Mouse (Mus musculus) small intestine, adult 2 months (tissue): ENCODE data around the gene Gm28048. TPM values are rescaled to one million over a fixed set of nuclear protein-coding genes. Genes with fewer than 3 reads are reported as not detected.

Experiments used
- H3K27ac ChIP-seq: fragments of 200-500 bp; 2 replicates; pipeline ENCODE4 v1.5.1; 2012; ENCODE audit warnings: low read depth, low read length, control low read depth, inconsistent platforms; ENCODE audit not compliant: insufficient read depth
- H3K27me3 ChIP-seq: fragments of 200-500 bp; 2 replicates; pipeline ENCODE4 v1.6.1; 2012; ENCODE audit warnings: mild to moderate bottlenecking, moderate library complexity, low read length, inconsistent platforms; ENCODE audit not compliant: control insufficient read depth, insufficient read depth
- H3K36me3 ChIP-seq: fragments of 200-500 bp; 2 replicates; pipeline ENCODE4 v1.6.1; 2012; ENCODE audit warnings: mild to moderate bottlenecking, low read length, control low read depth, inconsistent platforms; ENCODE audit not compliant: control insufficient read depth, insufficient read depth
- H3K4me1 ChIP-seq: fragments of 200-500 bp; 2 replicates; pipeline ENCODE4 v1.6.1; 2012; ENCODE audit warnings: low read length, inconsistent platforms, mixed read lengths; ENCODE audit not compliant: control insufficient read depth, insufficient read depth, insufficient read length
- H3K4me3 ChIP-seq: fragments of 200-500 bp; 2 replicates; pipeline ENCODE4 v1.5.1; 2012; ENCODE audit warnings: low read depth, mild to moderate bottlenecking, control low read depth, inconsistent platforms, low read length, moderate library complexity
- CTCF ChIP-seq: fragments of 200-500 bp; IDR thresholded peaks from 2 replicates; pipeline ENCODE4 v1.5.1; 2012; ENCODE audit warnings: low read depth, mild to moderate bottlenecking, control low read depth, inconsistent platforms, low read length, moderate library complexity, mixed read lengths; ENCODE audit not compliant: insufficient replicate concordance, insufficient read length; ENCODE audit errors: extremely low read depth
- POLR2A ChIP-seq: fragments of 200-500 bp; IDR thresholded peaks from 2 replicates; pipeline ENCODE4 v1.6.1; 2012; ENCODE audit warnings: low read depth, mild to moderate bottlenecking, control low read depth, inconsistent platforms, low read length, moderate library complexity
- WGBS: fragments of 180-500 bp; shearing (Covaris S2); methylation state at CpG from one replicate; pipeline ENCODE4 v1.1.7; 2018; 5-methylcytosine and 5-hydroxymethylcytosine counted together
- polyA plus RNA-seq: library from polyadenylated mRNA; depleted of rRNA; stranded (reverse); fragments of >200 nt; gene quantifications from 2 replicates; pipeline ENCODE4 v1.2.3, GENCODE M21; 2012

Gene Gm28048
- polyA plus RNA-seq, 1 experiment, result not detected

DNA sequence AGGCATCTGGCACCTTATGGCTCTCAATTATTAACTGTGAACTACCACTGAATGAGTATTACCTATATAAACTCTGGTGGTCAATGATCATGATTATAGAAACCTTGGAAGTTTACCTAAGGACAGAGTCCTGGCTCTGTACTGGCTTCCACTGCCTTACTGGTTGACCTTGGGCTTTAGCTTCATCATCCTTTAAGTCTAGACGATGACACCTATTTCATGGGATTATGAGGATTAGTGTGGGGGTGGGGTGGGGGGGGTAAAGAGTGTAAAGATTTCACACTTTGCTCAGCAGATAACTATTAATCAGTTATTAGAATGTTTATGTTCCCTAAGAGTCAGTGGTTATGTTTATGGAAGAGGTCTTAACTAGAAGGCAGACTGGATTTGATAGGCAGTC is 7.9 kb upstream of the Gm28048 start:
- no peaks in the 10 kb centered on the region; the same call in 1 of the 2 replicates for H3K4me1 ChIP-seq
- H3K27ac ChIP-seq, result no peak overlapping the region; the same call in 1 of the 2 replicates
- peaks cover 9% of the 10 kb centered on the region for H3K36me3 ChIP-seq
- 16% methylated on average over 1 of the region's 1 CpGs for WGBS
- no peaks in the 10 kb centered on the region for H3K27me3 ChIP-seq
- TF ChIP-seq POLR2A, result no peak
- no peak for TF ChIP-seq CTCF
- H3K4me3 ChIP-seq, result no peak overlapping the region

DNA sequence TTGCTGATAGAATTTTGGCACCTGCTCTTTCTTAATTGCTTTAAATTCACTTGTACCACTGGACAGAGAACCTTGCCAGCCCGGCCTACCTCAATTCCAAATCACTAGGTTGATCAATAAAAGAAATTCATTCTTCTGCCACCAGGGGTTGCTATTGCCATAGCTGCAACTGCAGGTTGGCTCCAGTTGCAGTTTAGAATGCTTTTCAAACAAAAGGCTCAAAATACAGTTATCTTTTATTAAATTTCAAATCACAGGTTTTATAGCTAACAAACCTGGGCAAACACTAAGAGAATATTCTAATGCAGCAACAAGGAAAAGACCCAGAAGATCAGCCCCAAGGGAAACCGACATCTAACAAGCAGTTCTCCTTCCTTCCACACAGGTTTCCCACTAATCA is 5.5 kb upstream of the Gm28048 start:
- 26% methylated on average over 2 of the region's 2 CpGs for WGBS
- Histone ChIP-seq H3K27ac (no peak overlapping the region), H3K36me3 (no peaks in the 10 kb centered on the region), H3K4me1 (no peaks in the 10 kb centered on the region; the same call in 1 of the 2 replicates), H3K27me3 (no peaks in the 10 kb centered on the region), H3K4me3 (no peak overlapping the region)
- TF ChIP-seq CTCF (no peak), POLR2A (no peak)

DNA sequence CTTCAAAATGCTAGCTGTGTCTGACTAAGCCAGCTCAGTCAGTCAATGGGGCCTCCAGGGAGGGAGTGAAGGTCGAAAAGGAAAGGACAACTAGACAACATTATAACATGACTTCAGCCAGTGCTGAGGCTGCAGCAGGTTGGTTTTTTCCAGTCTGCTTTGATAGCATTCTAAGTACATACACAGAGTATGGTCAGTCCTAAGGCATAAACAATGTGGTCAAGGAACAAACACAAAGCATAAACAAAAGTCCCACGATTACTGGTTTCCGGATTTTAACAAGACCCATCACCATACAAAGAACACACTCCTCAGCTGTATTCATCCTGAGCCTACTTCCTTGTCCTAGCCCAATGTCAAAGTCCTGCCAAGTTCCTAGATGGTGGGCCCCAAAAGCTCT is 3.6 kb upstream of the Gm28048 start:
- no peaks in the 10 kb centered on the region for H3K27me3 ChIP-seq
- H3K4me3 ChIP-seq, result no peak overlapping the region
- no peaks in the 10 kb centered on the region for H3K36me3 ChIP-seq
- H3K4me1 ChIP-seq, result peaks cover 4% of the 10 kb centered on the region; the same call in 1 of the 2 replicates
- WGBS, result 72% methylated on average over 3 of the region's 3 CpGs
- TF ChIP-seq CTCF (no peak), POLR2A (no peak)
- H3K27ac ChIP-seq, result no peak overlapping the region

DNA sequence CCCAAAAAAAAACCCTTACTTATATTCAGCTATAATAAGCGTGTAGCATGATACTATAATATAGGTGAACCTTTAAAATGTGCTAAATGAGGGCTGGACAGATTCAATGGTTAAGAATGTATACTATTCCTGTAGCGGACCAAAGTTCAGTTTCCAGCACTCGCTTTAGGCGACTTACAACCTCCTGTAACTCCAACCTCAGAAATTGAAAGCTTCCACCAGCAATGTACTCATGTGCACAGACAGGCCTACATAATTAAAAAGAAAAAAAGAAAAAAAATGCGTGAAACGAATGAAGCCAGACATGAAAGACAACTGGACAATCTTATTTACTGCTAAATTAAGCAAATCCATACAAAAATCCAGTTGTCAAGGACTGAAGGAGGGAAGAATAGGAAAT is 956 bp upstream of the Gm28048 start:
- H3K27me3 ChIP-seq, result no peaks in the 10 kb centered on the region
- H3K27ac ChIP-seq, result no peak overlapping the region
- peaks cover 2% of the 10 kb centered on the region for H3K36me3 ChIP-seq
- no peak overlapping the region for H3K4me3 ChIP-seq
- no peak for TF ChIP-seq CTCF
- TF ChIP-seq POLR2A, result no peak
- 65% methylated on average over 6 of the region's 6 CpGs for WGBS
- H3K4me1 ChIP-seq, result peaks cover 4% of the 10 kb centered on the region; the same call in 1 of the 2 replicates

DNA sequence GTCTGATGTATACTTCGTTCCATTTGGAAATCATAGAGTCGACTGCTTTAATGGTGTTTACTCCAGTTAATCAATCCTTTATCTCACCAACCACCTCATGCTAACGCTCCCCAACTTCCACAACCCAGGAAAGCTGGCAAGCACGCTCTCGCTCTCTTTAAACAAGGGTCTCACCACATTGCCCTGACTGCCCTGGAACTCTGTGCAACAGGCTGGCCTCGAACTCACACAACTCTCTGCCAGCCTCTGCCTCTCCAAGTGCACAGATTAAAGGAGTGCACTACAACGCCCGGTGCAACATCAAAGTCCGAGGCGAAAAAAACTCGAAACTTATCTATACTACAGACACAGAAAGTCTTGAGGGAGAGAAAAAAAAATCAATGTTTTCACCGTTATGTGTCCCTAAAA is 343 bp downstream of the Gm28048 start:
- H3K36me3 ChIP-seq, result peaks cover 8% of the 10 kb centered on the region
- no peaks in the 10 kb centered on the region for H3K27me3 ChIP-seq
- peaks cover 4% of the 10 kb centered on the region; the same call in 1 of the 2 replicates for H3K4me1 ChIP-seq
- WGBS, result under 1% methylated on average over 12 of the region's 12 CpGs
- no peak for TF ChIP-seq CTCF
- TF ChIP-seq POLR2A, result no peak
- H3K27ac ChIP-seq, result peak overlapping the region; percentile 96
- peak overlapping the region; percentile 78 for H3K4me3 ChIP-seq

DNA sequence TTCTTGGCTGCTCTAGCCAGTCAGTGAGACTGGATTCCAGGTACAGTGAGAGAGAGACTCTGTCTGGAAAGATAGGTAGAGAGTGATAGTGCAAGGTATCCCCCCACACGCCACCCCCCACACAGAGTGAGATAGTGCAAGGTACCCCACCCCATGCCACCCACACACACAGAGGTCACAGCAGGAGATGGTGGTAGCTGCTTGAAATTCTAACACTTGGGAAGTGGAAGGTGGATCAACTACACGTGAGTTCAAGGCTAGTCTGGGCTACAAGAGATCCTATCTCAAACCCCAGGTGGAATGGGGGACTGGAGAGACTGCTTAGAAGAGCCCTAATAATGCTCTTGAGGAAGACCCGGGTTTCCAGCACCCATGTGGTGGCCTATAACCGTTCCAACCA is 849 bp downstream of the Gm28048 start:
- Histone ChIP-seq H3K27ac (no peak overlapping the region), H3K36me3 (peaks cover 10% of the 10 kb centered on the region), H3K4me1 (peaks cover 4% of the 10 kb centered on the region; the same call in 1 of the 2 replicates), H3K4me3 (peak overlapping the region; percentile 78), H3K27me3 (no peaks in the 10 kb centered on the region)
- WGBS, result 21% methylated on average over 4 of the region's 4 CpGs
- TF ChIP-seq POLR2A, result no peak
- TF ChIP-seq CTCF, result no peak

DNA sequence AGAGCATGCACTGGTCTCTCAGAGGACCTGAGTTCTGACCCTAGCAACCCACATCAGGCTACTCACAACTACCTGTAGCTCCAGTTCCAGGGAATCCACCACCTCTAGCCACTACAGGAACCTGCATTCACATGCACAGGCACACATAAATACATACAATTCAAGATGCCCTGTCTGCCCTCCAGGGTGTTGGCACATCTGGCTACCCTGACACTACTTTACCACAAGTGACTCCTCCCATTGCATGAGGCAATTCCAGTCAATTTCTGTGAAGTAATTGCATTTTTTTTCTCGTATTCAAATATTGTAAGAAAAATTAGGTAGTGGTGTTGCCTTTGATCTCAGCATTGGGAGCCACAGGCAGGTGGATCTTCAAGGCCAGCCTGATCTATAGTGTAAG is 2.7 kb downstream of the Gm28048 start:
- Histone ChIP-seq H3K27me3 (no peaks in the 10 kb centered on the region), H3K4me3 (no peak overlapping the region), H3K27ac (no peak overlapping the region), H3K36me3 (peaks cover 10% of the 10 kb centered on the region), H3K4me1 (peaks cover 7% of the 10 kb centered on the region; the same call in 1 of the 2 replicates)
- TF ChIP-seq POLR2A, result no peak
- no peak for TF ChIP-seq CTCF
- 67% methylated on average over 1 of the region's 1 CpGs for WGBS
